Mouse (Mus musculus): Measurements from ENCODE around the gene Tnfsf10.

DNA sequence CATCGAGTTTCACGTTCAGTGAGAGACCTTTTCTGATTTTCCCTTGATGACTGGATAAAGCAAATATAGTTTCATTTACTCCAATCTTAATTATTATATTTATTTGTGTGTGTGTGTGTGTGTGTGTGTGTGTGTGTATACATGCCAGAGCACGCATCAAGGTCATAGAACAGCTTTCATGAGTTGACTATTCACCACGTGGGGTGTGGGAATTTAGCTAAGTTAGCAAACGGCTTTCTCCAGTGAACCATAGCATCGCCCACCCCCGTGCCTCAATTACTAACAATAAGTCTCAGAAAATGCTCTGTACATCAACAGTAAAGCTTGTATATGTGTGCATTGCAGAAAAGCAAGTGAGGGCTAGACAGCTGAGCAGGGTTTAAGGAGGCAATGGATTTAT is 33.0 kb upstream of the Tnfsf10 start:
- TF ChIP-seq CTCF (IDR thresholded peaks at IDR 0.05; ENCODE audit: control insufficient read depth, insufficient read depth, insufficient replicate concordance, low read depth, low read length) (no peak), POLR2A (IDR thresholded peaks at IDR 0.05; ENCODE audit: control insufficient read depth, low read depth, low read length) (no peak)

All from testis, adult 2 months (tissue).